Mouse (Mus musculus) heart, postnatal 0 days (tissue): Measurements from ENCODE around the gene 2310057M21Rik.

Experiments
- CTCF ChIP-seq: IDR thresholded peaks from 2 replicates; pipeline ENCODE4 v1.5.1; 2016; ENCODE audit warnings: antibody characterized with exemption, control low read depth, low read depth
- EP300 ChIP-seq: IDR thresholded peaks from 2 replicates; pipeline ENCODE4 v1.6.1; 2016; ENCODE audit warnings: antibody characterized with exemption, low read depth

DNA sequence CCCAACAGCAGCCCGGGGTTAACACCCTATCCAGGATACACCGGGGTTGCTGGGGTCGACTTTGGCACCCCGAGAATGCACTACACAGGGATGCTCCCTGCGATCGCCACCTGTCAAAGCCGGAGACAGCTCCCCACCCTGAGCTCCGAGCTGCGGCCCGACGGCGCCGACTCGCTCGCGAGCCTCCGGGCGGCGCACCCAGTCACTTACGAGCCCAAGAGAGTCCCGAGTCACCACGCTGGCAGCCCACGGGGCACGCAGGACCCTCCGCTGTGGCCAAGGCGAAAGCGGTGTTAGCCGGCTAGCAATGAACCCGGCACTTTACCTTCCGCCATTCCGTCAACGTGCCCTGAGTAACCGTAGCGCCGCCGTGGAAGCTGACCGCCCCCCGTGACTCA, 47.4 kb upstream of the 2310057M21Rik start:
- TF ChIP-seq EP300 (no peak), CTCF (no peak)
